Mouse (Mus musculus): ENCODE results near the gene Fam53b. TPM values are rescaled to one million over a fixed set of nuclear protein-coding genes. Genes with fewer than 3 reads are reported as not detected.

Fam53b gene
- polyA plus RNA-seq, 1 experiment from 2014 or later: 29.4 TPM

GRCm38 (mm10) chr7:132808051-132808796, 5.5 kb downstream of the Fam53b start:
- Histone ChIP-seq H3K4me2 (ENCODE audit: low read depth, low read length) (no peak overlapping the region), H3K27me3 (ENCODE audit: control insufficient read depth, insufficient read depth, low read depth, low read length) (no peaks in the 10 kb centered on the region; the same call in 1 of the 2 replicates), H3K9ac (ENCODE audit: low read depth, low read length) (no peak overlapping the region), H3K27ac (ENCODE audit: low read length) (peak overlapping the region; percentile 78), H3K4me3 (ENCODE audit: low read depth, low read length) (no peak overlapping the region), H3K9me3 (replicated peaks; ENCODE audit: control insufficient read depth, low read length) (no peaks in the 10 kb centered on the region), H3K4me1 (ENCODE audit: control insufficient read depth, low read depth, low read length) (peaks cover 78% of the 10 kb centered on the region), H3K36me3 (ENCODE audit: control insufficient read depth, insufficient read depth) (no peaks in the 10 kb centered on the region)
- no peak for ATAC-seq (ENCODE audit: low read depth)
- 67% methylated on average over 7 of the region's 7 CpGs for WGBS (ENCODE audit: insufficient replicate concordance)

- H3K27me3 ChIP-seq (ENCODE audit: control insufficient read depth, insufficient read depth, low read depth, low read length): no peaks in the 10 kb centered on the region
- no peaks in the 10 kb centered on the region for H3K9me3 ChIP-seq (replicated peaks; ENCODE audit: control insufficient read depth, low read length)
- H3K9ac ChIP-seq (ENCODE audit: low read depth, low read length): no peak overlapping the region
- whole genome bisulfite sequencing (ENCODE audit: insufficient replicate concordance): 74% methylated on average over 13 of the region's 13 CpGs
- H3K4me1 ChIP-seq (ENCODE audit: control insufficient read depth, low read depth, low read length): peaks cover 76% of the 10 kb centered on the region
- H3K27ac ChIP-seq (ENCODE audit: low read length): no peak overlapping the region; the same call in 1 of the 2 replicates
- H3K4me2 ChIP-seq (ENCODE audit: low read depth, low read length): no peak overlapping the region
- H3K36me3 ChIP-seq (ENCODE audit: control insufficient read depth, insufficient read depth): no peaks in the 10 kb centered on the region
- ATAC-seq (ENCODE audit: low read depth): no peak
- H3K4me3 ChIP-seq (ENCODE audit: low read depth, low read length): no peak overlapping the region
These were observed 6.5 kb downstream of the Fam53b start for GRCm38 (mm10) chr7:132806926-132807857.

- Histone ChIP-seq H3K4me2 (ENCODE audit: low read depth, low read length) (no peak overlapping the region), H3K36me3 (ENCODE audit: control insufficient read depth, insufficient read depth) (no peaks in the 10 kb centered on the region), H3K27me3 (ENCODE audit: control insufficient read depth, insufficient read depth, low read depth, low read length) (no peaks in the 10 kb centered on the region), H3K4me1 (ENCODE audit: control insufficient read depth, low read depth, low read length) (peaks cover 67% of the 10 kb centered on the region), H3K9me3 (replicated peaks; ENCODE audit: control insufficient read depth, low read length) (no peaks in the 10 kb centered on the region), H3K27ac (ENCODE audit: low read length) (no peak overlapping the region), H3K9ac (ENCODE audit: low read depth, low read length) (no peak overlapping the region), H3K4me3 (ENCODE audit: low read depth, low read length) (no peak overlapping the region)
- WGBS (ENCODE audit: insufficient replicate concordance): 82% methylated on average over 5 of the region's 5 CpGs
- ATAC-seq (ENCODE audit: low read depth): no peak
These were observed 7.4 kb downstream of the Fam53b start for GRCm38 (mm10) chr7:132806286-132806685.

GRCm38 (mm10) chr7:132804951-132805350, 8.7 kb downstream of the Fam53b start:
- Histone ChIP-seq H3K9ac (ENCODE audit: low read depth, low read length) (peak overlapping the region; percentile 34; the same call in 1 of the 2 replicates), H3K27me3 (ENCODE audit: control insufficient read depth, insufficient read depth, low read depth, low read length) (no peaks in the 10 kb centered on the region), H3K4me3 (ENCODE audit: low read depth, low read length) (0 out of 2 replicates have a peak overlapping the region, but pooled peaks have one; percentile 4), H3K4me2 (ENCODE audit: low read depth, low read length) (peak overlapping the region; percentile 53), H3K4me1 (ENCODE audit: control insufficient read depth, low read depth, low read length) (peaks cover 59% of the 10 kb centered on the region), H3K27ac (ENCODE audit: low read length) (peak overlapping the region; percentile 67; the same call in 1 of the 2 replicates), H3K9me3 (replicated peaks; ENCODE audit: control insufficient read depth, low read length) (no peaks in the 10 kb centered on the region), H3K36me3 (ENCODE audit: control insufficient read depth, insufficient read depth) (no peaks in the 10 kb centered on the region)
- peak; percentile 80 for ATAC-seq (ENCODE audit: low read depth)
- WGBS (ENCODE audit: insufficient replicate concordance): 21% methylated on average over 5 of the region's 5 CpGs

GRCm38 (mm10) chr7:132804461-132804860, 9.2 kb downstream of the Fam53b start:
- H3K9me3 ChIP-seq (replicated peaks; ENCODE audit: control insufficient read depth, low read length): no peaks in the 10 kb centered on the region
- 50% methylated on average over 7 of the region's 7 CpGs for WGBS (ENCODE audit: insufficient replicate concordance)
- ATAC-seq (ENCODE audit: low read depth): no peak; the same call in 1 of the 2 replicates
- H3K4me3 ChIP-seq (ENCODE audit: low read depth, low read length): no peak overlapping the region
- peaks cover 55% of the 10 kb centered on the region for H3K4me1 ChIP-seq (ENCODE audit: control insufficient read depth, low read depth, low read length)
- H3K27ac ChIP-seq (ENCODE audit: low read length): peak overlapping the region; percentile 67
- peak overlapping the region; percentile 14; the same call in 1 of the 2 replicates for H3K9ac ChIP-seq (ENCODE audit: low read depth, low read length)
- H3K4me2 ChIP-seq (ENCODE audit: low read depth, low read length): peak overlapping the region; percentile 53
- H3K27me3 ChIP-seq (ENCODE audit: control insufficient read depth, insufficient read depth, low read depth, low read length): no peaks in the 10 kb centered on the region
- H3K36me3 ChIP-seq (ENCODE audit: control insufficient read depth, insufficient read depth): no peaks in the 10 kb centered on the region

GRCm38 (mm10) chr7:132803962-132804361, 9.7 kb downstream of the Fam53b start:
- Histone ChIP-seq H3K27ac (ENCODE audit: low read length) (peak overlapping the region; percentile 2), H3K4me2 (ENCODE audit: low read depth, low read length) (no peak overlapping the region), H3K9ac (ENCODE audit: low read depth, low read length) (peak overlapping the region; percentile 14; the same call in 1 of the 2 replicates), H3K4me1 (ENCODE audit: control insufficient read depth, low read depth, low read length) (peaks cover 50% of the 10 kb centered on the region), H3K27me3 (ENCODE audit: control insufficient read depth, insufficient read depth, low read depth, low read length) (no peaks in the 10 kb centered on the region), H3K9me3 (replicated peaks; ENCODE audit: control insufficient read depth, low read length) (no peaks in the 10 kb centered on the region), H3K4me3 (ENCODE audit: low read depth, low read length) (no peak overlapping the region), H3K36me3 (ENCODE audit: control insufficient read depth, insufficient read depth) (no peaks in the 10 kb centered on the region)
- WGBS (ENCODE audit: insufficient replicate concordance): 30% methylated on average over 3 of the region's 3 CpGs
- peak; percentile 57 for ATAC-seq (ENCODE audit: low read depth)

GRCm38 (mm10) chr7:132803336-132803735, 10.3 kb downstream of the Fam53b start:
- Histone ChIP-seq H3K9ac (ENCODE audit: low read depth, low read length) (peak overlapping the region; percentile 7; the same call in 1 of the 2 replicates), H3K27ac (ENCODE audit: low read length) (no peak overlapping the region; the same call in 1 of the 2 replicates), H3K36me3 (ENCODE audit: control insufficient read depth, insufficient read depth) (no peaks in the 10 kb centered on the region), H3K4me3 (ENCODE audit: low read depth, low read length) (no peak overlapping the region), H3K9me3 (replicated peaks; ENCODE audit: control insufficient read depth, low read length) (no peaks in the 10 kb centered on the region), H3K4me1 (ENCODE audit: control insufficient read depth, low read depth, low read length) (peaks cover 44% of the 10 kb centered on the region), H3K27me3 (ENCODE audit: control insufficient read depth, insufficient read depth, low read depth, low read length) (no peaks in the 10 kb centered on the region), H3K4me2 (ENCODE audit: low read depth, low read length) (no peak overlapping the region)
- WGBS (ENCODE audit: insufficient replicate concordance): 63% methylated on average over 2 of the region's 2 CpGs
- ATAC-seq (ENCODE audit: low read depth): no peak

GRCm38 (mm10) chr7:132802691-132803090, 11.0 kb downstream of the Fam53b start:
- H3K4me2 ChIP-seq (ENCODE audit: low read depth, low read length): no peak overlapping the region
- peaks cover 44% of the 10 kb centered on the region for H3K4me1 ChIP-seq (ENCODE audit: control insufficient read depth, low read depth, low read length)
- H3K4me3 ChIP-seq (ENCODE audit: low read depth, low read length): no peak overlapping the region
- no peak for ATAC-seq (ENCODE audit: low read depth)
- no peak overlapping the region; the same call in 1 of the 2 replicates for H3K27ac ChIP-seq (ENCODE audit: low read length)
- 86% methylated on average over 11 of the region's 11 CpGs for WGBS (ENCODE audit: insufficient replicate concordance)
- no peaks in the 10 kb centered on the region for H3K36me3 ChIP-seq (ENCODE audit: control insufficient read depth, insufficient read depth)
- H3K27me3 ChIP-seq (ENCODE audit: control insufficient read depth, insufficient read depth, low read depth, low read length): no peaks in the 10 kb centered on the region
- no peaks in the 10 kb centered on the region for H3K9me3 ChIP-seq (replicated peaks; ENCODE audit: control insufficient read depth, low read length)
- H3K9ac ChIP-seq (ENCODE audit: low read depth, low read length): no peak overlapping the region

All from liver, embryonic 16.5 days (tissue).